Mouse (Mus musculus): ENCODE data around the gene Rdh16. TPM values are rescaled to one million over a fixed set of nuclear protein-coding genes. Genes with fewer than 3 reads are reported as not detected.
"Not testable (repeated sequence)": the region's sequence is repeated elsewhere in the genome, so short reads cannot be mapped to it uniquely, and the experiment has no call there.

Rdh16 gene
- total RNA-seq (2017) = not detected in 3 replicates

- ATAC-seq (replicated peaks; ENCODE audit: insufficient number of reproducible peaks, low FRiP score, low TSS enrichment, poor library complexity, severe bottlenecking) = no peak
These were observed at the start of gene Rdh16 for GRCm38 (mm10) chr10:127800891-127801290. Rdh16 (plus strand) TSS chr10:127801152.

DNA sequence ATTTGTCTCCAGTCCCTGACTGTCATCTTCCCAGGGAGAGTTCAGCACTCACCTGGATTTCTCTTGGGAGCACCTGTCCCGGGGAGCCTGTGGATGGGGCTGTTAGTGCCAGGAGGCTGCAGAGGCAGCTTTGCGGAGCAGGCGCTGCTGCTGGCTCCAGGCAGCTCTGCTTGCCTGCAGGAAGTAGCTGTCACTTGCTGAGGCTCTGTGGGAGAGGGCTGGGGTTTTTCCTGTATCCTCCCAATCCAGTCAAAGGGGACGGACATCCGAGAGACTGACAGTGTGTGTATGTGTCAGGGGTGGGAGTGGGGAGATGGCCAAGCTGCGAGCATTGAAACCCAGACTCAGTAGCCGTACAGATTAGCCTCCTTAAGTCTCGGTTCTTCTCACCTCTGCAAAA lies 49.4 kb upstream of the Rdh16 start, which contains the start of gene Gpr182:
Gene Gpr182, minus strand, starts transcription at position 185 of the 400 bp plus-strand sequence.
- ATAC-seq (replicated peaks; ENCODE audit: insufficient number of reproducible peaks, low FRiP score, low TSS enrichment, poor library complexity, severe bottlenecking) = no peak

DNA sequence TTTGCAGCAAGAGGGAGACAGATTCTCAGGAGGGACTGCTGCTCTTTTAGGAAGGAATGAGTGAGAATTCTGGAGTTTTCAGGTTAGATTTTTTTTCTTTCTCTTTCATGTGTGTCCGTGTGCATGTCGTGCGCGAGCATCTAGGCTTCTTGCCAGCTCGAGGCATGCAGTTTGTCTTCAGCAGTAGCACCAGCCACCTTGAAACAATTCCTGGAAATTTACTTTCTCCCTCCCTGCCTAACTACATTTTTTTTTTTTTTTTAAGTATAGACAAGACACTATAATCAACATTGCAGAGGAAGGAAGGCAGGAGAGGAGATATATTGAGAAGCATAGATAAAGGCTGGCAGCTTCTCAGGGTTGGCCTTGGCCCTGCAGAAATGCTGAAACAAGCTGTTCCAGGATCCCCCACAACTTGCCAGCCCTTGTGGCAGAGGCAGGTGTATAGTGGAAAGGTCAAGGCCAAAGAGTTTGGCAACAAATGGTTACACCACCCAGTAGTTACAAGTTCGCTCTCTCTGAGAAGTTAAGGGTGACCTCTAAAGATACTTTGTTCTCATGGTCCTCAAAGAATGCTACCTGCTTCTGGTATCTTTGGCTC lies 46.3 kb upstream of the Rdh16 start:
- ATAC-seq (replicated peaks; ENCODE audit: insufficient number of reproducible peaks, low FRiP score, low TSS enrichment, poor library complexity, severe bottlenecking) = no peak

DNA sequence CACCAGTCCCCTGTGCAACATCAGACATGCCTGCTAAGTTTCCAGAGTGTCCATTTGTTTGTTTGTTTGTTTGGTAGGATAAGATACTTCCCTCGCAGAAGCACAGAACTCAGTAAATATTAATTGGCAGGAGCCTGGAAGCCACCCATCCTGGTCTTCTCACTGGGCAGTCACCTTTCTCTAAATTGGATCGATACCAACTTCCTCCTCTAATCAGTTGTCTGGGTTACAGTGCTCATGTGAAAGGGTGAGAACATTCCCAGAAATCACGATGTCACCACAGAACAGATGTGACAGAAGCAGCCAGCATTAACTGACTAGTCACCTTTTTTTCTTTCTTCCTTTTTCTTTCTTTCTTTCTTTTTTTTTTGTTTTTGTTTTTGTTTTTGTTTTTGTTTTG lies 45.7 kb upstream of the Rdh16 start:
- ATAC-seq (replicated peaks; ENCODE audit: insufficient number of reproducible peaks, low FRiP score, low TSS enrichment, poor library complexity, severe bottlenecking) = no peak

- no peak for ATAC-seq (replicated peaks; ENCODE audit: insufficient number of reproducible peaks, low FRiP score, low TSS enrichment, poor library complexity, severe bottlenecking)
These were observed 45.0 kb upstream of the Rdh16 start for GRCm38 (mm10) chr10:127755770-127756468.

DNA sequence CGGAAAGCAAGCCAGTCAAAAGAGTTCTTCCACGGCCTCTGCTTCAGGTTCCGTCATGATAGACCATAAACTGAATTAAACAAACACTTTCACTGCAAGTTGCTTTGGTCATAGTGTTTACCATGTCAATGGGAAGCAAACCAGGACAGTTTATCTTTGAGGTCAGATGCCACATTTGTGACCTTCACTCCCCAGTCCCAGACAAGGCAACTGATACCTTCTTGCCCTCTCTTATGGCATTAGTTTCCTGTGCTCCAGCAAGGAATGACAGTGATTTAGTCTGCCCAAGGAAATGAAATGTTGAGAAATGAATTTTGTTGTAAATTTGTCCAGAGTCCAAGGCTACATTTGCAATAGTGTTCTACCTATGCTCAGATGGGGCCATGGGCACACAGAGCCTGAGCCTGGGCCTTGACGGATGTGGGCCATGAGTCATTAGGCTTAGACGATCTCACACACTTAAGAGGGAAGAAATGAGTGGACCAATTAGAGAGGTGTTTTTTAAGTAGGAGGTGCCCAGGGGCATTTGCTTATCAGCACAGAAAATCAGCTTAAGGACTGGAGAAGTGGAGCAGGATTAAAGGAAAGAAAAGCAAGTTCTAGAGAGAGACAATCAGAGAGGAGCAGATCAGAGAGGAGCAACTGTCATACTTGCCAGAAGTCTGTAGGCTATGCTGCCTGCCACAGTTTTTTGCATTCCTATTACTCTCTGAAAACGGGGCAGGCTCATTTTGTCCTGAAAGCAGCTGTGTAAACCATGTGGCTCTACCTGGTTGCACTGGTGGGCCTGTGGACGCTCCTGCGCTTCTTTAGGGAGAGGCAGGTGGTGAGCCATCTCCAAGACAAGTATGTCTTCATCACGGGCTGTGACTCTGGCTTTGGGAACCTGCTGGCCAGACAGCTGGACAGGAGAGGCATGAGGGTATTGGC lies 41.5 kb upstream of the Rdh16 start, which contains the start of the genes Rdh1 and Rdh16f1:
Gene Rdh1, plus strand, starts transcription at position 541 of the 930 bp plus-strand sequence.
Gene Rdh16f1, plus strand, starts transcription at position 607 of the 930 bp plus-strand sequence.
- ATAC-seq (replicated peaks; ENCODE audit: insufficient number of reproducible peaks, low FRiP score, low TSS enrichment, poor library complexity, severe bottlenecking) = no peak

DNA sequence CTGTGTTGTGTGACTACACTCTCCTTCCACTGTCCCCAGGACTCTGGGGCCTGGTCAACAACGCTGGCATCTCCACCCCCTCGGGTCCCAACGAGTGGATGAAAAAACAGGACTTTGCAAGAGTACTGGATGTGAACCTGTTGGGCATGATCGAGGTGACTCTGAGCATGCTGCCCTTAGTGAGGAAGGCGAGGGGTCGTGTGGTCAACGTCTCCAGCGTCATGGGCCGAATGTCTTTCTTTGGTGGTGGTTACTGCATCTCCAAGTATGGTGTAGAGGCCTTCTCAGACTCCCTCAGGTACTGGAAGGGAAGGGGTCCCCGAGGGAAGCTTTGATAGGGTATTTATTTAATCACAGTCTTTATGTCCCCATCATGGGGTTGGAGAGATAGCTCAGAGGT lies 38.0 kb upstream of the Rdh16 start:
- not testable (repeated sequence) for ATAC-seq (replicated peaks; ENCODE audit: insufficient number of reproducible peaks, low FRiP score, low TSS enrichment, poor library complexity, severe bottlenecking)

DNA sequence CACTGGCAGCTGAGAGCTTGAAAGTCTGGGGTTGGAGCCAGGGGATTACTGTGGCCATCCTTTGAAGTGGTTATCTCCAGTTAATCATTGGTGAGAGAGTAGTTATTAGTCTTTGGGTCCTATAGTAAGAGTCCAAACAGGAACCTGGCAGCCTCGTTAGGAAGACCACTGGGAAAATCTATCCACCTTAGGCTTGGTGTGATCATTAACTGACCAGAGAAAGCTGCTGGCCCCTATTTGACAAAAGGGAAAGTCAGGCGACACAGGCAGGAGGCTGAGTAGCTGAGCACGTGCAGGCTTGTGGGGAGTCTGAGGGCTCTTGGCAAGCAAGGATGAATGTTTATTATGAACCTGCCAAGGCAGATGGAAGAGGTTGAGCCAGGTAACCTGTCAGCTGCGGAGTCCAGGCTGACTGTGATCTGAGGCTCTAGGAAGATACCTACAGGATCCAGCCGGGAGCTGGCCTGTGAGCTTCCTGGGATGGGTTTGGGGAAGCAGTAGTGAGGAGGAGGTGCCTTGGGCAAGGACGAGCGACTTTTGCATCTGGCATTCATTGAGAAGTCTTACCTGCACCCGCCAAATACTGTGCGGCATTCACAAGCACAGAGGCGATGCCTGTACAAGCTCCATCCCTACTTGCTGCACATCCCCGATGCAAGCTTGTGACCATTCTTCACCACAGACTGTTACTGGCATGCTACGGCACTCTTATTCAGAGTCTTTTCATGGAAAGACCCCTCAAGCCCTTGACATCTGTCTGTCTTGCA lies 36.9 kb upstream of the Rdh16 start:
- no peak for ATAC-seq (replicated peaks; ENCODE audit: insufficient number of reproducible peaks, low FRiP score, low TSS enrichment, poor library complexity, severe bottlenecking)

DNA sequence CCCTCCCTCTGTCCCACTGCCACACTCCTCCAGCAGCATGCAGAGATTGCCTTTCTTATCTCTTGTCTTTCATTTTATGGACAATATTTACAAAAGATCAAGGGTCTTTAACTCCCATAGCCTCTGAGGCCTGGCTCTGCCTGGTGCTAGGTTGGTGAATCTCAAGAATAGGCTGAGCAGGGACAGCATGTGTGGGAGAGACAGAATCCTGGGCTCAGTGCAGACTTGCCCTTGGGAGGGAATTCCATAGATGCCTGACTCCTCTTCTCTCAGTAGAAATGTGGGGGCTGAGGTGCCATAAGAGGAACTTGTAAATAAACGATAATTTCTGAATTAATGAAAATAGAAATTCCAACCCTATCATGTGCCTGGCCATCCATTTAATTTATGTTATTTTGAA lies 34.4 kb upstream of the Rdh16 start:
- no peak for ATAC-seq (replicated peaks; ENCODE audit: insufficient number of reproducible peaks, low FRiP score, low TSS enrichment, poor library complexity, severe bottlenecking)

- ATAC-seq (replicated peaks; ENCODE audit: insufficient number of reproducible peaks, low FRiP score, low TSS enrichment, poor library complexity, severe bottlenecking) = no peak
These were observed 24.9 kb upstream of the Rdh16 start, which contains the start of gene Rdh9 for GRCm38 (mm10) chr10:127776011-127776410. Rdh9 (plus strand) TSS chr10:127776386.

DNA sequence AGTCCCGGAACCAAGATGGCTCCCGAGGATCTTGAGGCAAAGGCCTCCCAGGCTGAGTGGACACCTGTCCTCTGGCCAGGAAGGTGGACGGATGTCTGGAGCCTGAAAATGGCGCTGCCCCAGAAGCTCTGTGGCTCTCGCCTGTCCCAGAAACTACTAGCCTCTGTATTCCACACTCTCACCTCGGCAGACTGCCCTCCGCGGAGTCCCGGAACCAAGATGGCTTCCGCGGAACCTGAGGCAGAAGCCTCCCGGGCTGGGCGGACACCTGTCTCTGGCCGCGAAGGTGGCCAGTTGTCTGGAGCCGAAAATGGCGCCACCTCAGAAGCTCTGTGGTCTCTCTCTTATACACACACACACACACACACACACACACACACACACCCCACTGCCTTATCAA lies 18.6 kb upstream of the Rdh16 start:
- not testable (repeated sequence) for ATAC-seq (replicated peaks; ENCODE audit: insufficient number of reproducible peaks, low FRiP score, low TSS enrichment, poor library complexity, severe bottlenecking)

DNA sequence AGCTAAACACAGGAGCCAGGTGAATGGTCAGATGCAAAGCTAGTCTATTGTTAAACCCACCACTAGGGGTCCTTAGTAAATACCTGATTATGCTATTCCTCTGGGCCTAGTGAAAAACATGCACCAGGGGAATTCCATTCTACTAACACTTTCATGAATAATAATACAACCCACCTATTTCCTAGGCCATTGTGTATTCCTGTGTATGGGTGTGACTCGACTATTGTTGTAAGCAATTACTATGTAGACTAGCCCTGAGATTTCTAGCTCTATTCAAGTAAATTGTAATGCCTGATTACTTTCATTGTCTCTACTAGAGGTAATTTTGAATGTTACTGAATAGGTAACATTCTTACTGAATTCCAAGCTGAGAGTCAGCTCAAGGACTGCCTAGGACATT lies 15.5 kb upstream of the Rdh16 start:
- ATAC-seq (replicated peaks; ENCODE audit: insufficient number of reproducible peaks, low FRiP score, low TSS enrichment, poor library complexity, severe bottlenecking) = not testable (repeated sequence)

GRCm38 (mm10) chr10:127799295-127799694 lies 1.7 kb upstream of the Rdh16 start:
- no peak for ATAC-seq (replicated peaks; ENCODE audit: insufficient number of reproducible peaks, low FRiP score, low TSS enrichment, poor library complexity, severe bottlenecking)

GRCm38 (mm10) chr10:127801612-127802011 lies 660 bp downstream of the Rdh16 start:
- ATAC-seq (replicated peaks; ENCODE audit: insufficient number of reproducible peaks, low FRiP score, low TSS enrichment, poor library complexity, severe bottlenecking) = no peak

DNA sequence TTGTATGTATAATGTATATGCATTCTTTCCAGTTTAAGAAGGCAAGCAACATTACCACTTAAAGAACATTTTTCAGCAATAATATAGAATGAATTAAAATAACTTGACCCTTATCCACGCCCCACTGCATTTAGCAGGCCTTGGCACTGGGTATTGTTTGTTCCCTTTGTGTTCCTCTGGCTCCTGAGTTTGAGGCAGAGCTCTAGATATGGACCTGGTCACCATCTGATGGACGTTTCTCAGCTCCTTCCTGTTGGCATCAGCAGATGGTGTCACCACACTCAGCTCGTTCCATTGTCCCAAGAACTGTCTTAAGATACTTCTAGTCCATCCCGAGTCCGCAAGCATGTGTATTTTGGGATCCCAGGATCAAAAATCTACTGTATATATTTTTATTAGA lies 1.3 kb downstream of the Rdh16 start:
- ATAC-seq (replicated peaks; ENCODE audit: insufficient number of reproducible peaks, low FRiP score, low TSS enrichment, poor library complexity, severe bottlenecking) = no peak

- no peak for ATAC-seq (replicated peaks; ENCODE audit: insufficient number of reproducible peaks, low FRiP score, low TSS enrichment, poor library complexity, severe bottlenecking)
These were observed 3.5 kb downstream of the Rdh16 start for GRCm38 (mm10) chr10:127804416-127804815.

GRCm38 (mm10) chr10:127815888-127816287 lies 14.9 kb downstream of the Rdh16 start:
- ATAC-seq (replicated peaks; ENCODE audit: insufficient number of reproducible peaks, low FRiP score, low TSS enrichment, poor library complexity, severe bottlenecking) = no peak

GRCm38 (mm10) chr10:127817268-127817910 lies 16.4 kb downstream of the Rdh16 start:
- not testable (repeated sequence) for ATAC-seq (replicated peaks; ENCODE audit: insufficient number of reproducible peaks, low FRiP score, low TSS enrichment, poor library complexity, severe bottlenecking)
